Mouse (Mus musculus) CD4-positive naive resting alpha-beta T cell, adult 57 days (primary cell): ENCODE measurements around the gene Olfr1241. TPM values are rescaled to one million over a fixed set of nuclear protein-coding genes. Genes with fewer than 3 reads are reported as not detected.

Experiments
- total RNA-seq: library from RNA; stranded (reverse); gene quantifications from one replicate; pipeline ENCODE4 v1.2.4, GENCODE M21; 2023

The Olfr1241 gene
- total RNA-seq: not detected

DNA sequence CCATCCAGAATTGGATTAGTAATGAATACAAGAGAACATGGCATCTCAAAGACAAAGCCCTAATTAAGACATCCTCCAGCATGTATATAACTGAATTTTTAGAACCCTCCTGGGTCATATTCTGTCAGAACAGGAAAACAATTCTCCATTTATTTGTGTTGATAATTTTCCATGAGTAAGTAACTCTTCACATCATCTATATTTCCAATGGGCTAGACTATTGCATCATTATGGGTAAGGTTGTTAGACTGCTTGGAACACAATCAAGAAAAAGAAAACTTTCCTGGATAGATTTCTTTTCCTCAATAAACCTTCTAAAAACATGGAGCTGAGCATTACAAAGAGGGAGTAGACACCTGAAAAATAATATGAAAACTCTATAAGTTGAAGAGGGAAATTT, at the start of gene Olfr1241:
Olfr1241 (minus strand) TSS at position 101 of the 400 bp plus-strand sequence.

DNA sequence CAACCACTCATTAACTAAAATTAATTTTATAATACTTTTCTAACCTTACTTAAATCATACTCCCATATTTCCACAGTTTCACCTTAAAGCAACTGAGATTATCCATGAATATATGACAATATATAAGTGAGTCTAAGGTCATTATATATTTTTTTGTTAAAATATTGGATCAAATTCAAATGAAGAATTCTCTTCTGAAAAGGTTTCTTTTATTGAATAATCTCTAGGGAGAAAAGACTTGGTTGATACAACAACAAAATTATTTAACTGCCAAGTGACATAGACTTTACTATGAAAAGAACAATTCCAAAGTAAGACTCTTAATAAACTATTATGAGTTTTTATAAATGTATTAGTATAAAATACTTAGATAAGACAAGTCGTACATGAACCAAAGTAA, 44.5 kb upstream of the Olfr1241 start, which contains the start of gene Olfr1243:
Olfr1243 (minus strand) TSS at position 101 of the 400 bp plus-strand sequence.

DNA sequence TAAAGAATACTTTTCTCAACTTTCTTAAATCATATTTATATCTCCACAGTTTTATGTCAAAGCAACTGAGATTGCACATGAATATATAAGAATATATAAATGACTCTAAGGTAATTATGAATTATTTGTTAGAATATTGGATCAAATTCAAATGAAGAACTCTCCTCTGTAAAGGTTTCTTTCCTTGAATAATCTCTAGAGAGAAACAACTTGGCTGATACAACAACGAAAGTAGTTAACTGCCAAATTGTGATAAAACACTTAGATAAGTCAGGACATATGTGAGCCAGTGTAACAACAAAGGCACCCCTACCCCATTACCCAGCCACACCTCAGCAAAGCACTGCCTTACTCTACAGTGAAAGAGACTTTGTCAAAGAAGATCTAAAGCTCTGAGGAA, 11.3 kb upstream of the Olfr1241 start, which contains the start of gene Olfr1242:
Olfr1242 (minus strand) TSS at position 101 of the 400 bp plus-strand sequence.

DNA sequence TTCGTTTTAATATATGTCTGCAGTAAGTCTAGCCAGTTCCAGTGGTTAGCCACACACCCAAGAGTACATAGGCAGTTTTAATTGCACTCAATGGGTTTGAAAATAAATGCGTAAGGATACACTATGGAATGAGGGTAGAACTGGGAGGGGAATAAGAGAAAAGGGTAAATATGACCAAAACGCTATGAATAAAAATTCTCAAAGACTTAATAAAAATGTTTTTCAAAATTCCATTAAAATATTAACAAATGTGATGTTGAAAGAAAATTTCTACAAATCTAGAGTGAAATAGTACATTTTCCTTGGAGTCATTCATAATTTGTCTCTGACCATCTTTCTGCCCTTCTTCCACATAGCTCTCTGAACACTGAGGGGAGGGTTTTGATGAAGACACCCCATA, 44.0 kb downstream of the Olfr1241 start, which contains the start of gene Olfr1240:
Olfr1240 (minus strand) TSS at position 101 of the 400 bp plus-strand sequence.

Other genes starting within 250 kb of the Olfr1241 start
- not detected for gene Olfr1228, start 233.1 kb downstream of the Olfr1241 start, total RNA-seq
- gene Olfr1229, start 199.1 kb downstream of the Olfr1241 start, total RNA-seq: not detected
- gene Olfr1230, start 189.9 kb downstream of the Olfr1241 start, total RNA-seq: not detected
- gene Olfr1231, start 180.1 kb downstream of the Olfr1241 start, total RNA-seq: not detected
- not detected for gene Olfr1232, start 157.5 kb downstream of the Olfr1241 start, total RNA-seq
- not detected for gene Olfr1233, start 144.7 kb downstream of the Olfr1241 start, total RNA-seq
- not detected for gene Olfr1234, start 122.3 kb downstream of the Olfr1241 start, total RNA-seq
- not detected for gene Olfr1238, start 77.5 kb downstream of the Olfr1241 start, total RNA-seq
- not detected for gene Olfr1239, start 66.7 kb downstream of the Olfr1241 start, total RNA-seq
- not detected for gene Olfr1240, start 44.1 kb downstream of the Olfr1241 start, total RNA-seq
- not detected for gene Olfr1242, start 11.2 kb upstream of the Olfr1241 start, total RNA-seq
- not detected for gene Olfr1243, start 44.4 kb upstream of the Olfr1241 start, total RNA-seq
- not detected for gene Olfr1245, start 91.3 kb upstream of the Olfr1241 start, total RNA-seq
- not detected for gene Olfr1246, start 106.0 kb upstream of the Olfr1241 start, total RNA-seq
- gene Olfr1247, start 127.0 kb upstream of the Olfr1241 start, total RNA-seq: not detected
- not detected for gene Olfr1248, start 131.1 kb upstream of the Olfr1241 start, total RNA-seq
- not detected for gene Olfr1249, start 147.9 kb upstream of the Olfr1241 start, total RNA-seq
- not detected for gene Olfr1250, start 174.3 kb upstream of the Olfr1241 start, total RNA-seq
- gene Olfr1251, start 184.8 kb upstream of the Olfr1241 start, total RNA-seq: not detected
- gene Olfr1252, start 237.9 kb upstream of the Olfr1241 start, total RNA-seq: not detected